Mouse (Mus musculus): ENCODE data around the gene Paf1. TPM values are rescaled to one million over a fixed set of nuclear protein-coding genes. Genes with fewer than 3 reads are reported as not detected.

Gene Paf1
- polyA plus RNA-seq (2012; rRNA removed): 84.1 and 97.0 TPM in 2 replicates

DNA sequence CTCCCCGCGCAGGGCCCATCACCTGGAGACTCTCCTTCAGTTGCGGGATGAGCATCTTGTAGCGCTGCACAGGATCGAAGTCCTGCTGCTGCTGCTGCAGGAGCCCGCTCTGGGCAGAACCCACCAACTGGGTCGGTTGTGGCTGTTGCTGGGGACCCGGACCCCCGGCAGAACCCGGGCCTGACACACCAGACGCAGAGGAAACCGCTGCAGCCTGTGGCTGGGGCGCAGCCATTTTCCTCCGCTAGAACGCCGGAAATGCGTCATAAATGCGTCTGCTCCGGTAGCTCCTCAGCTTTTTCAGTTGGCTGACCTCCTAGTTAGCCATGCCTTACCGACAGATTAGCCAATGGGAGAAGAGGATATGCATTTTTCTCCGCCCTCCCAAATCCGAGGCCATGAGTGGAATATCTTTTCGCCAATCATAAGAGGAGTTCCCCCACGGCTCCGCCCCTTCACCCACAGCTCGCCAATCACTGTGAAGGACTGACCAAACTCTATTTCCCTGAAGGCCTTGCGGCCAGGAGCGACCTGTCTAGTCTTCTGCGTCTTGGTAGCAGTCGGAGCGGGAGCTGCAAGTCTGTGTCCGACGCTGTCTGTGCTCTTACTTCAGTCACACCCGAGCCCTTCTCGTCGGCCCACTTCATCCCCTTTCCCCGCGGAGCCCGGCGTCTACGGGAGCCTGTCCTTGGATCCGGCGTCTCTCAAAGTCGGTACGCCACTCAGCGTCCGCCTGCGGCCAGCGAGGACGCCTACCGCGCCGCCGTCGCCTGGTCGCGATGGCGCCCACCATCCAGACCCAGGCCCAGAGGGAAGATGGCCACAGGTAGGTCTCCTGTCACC, at the start of gene Paf1, which contains the start of gene Med29:
Paf1 (plus strand) TSS at position 523 of the 843 bp plus-strand sequence.
Med29 (minus strand) TSS at position 280 of the 843 bp plus-strand sequence.
- Histone ChIP-seq H3K36me3 (ENCODE audit: control insufficient read depth, insufficient read depth, low read length) (no peaks in the 10 kb centered on the region), H3K4me1 (ENCODE audit: control insufficient read depth, insufficient read depth, low read length) (peaks cover 6% of the 10 kb centered on the region), H3K27ac (ENCODE audit: control insufficient read depth, insufficient read depth, low read depth, low read length) (peak within 1 kb of the TSS; percentile 79), H3K27me3 (ENCODE audit: control insufficient read depth, insufficient read depth, low read length) (no peaks in the 10 kb centered on the region), H3K4me3 (ENCODE audit: control insufficient read depth, low read depth, low read length) (peak within 1 kb of the TSS; percentile 95)
- TF ChIP-seq CTCF (IDR thresholded peaks at IDR 0.05; ENCODE audit: control insufficient read depth, insufficient read depth, insufficient replicate concordance, low read depth, low read length): peak; percentile 16; the same call in 1 of the 2 replicates
- peak; percentile 99 for TF ChIP-seq POLR2A (IDR thresholded peaks at IDR 0.05; ENCODE audit: control insufficient read depth, low read depth, low read length)

DNA sequence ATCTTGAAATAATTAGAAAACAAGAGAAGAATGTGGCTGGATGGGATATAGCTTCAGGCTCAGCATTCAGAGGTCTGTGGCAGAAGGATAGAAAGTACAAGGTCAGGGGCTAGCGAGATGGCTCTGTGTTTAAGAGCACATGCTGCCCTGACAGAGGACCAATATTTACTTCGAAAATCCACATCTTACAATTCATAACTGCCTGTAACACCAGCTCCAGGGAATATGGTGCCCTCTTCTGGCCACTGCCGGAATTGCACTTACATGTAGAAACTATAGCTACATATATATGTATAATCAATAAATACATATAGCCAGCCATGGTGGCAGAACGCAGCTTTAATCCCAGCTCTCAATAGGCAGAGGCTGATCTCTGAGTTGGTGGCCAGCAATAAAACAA, 48.1 kb upstream of the Paf1 start:
- Histone ChIP-seq H3K4me1 (ENCODE audit: control insufficient read depth, insufficient read depth, low read length) (peaks cover 13% of the 10 kb centered on the region), H3K4me3 (ENCODE audit: control insufficient read depth, low read depth, low read length) (no peak overlapping the region), H3K36me3 (ENCODE audit: control insufficient read depth, insufficient read depth, low read length) (no peaks in the 10 kb centered on the region), H3K27me3 (ENCODE audit: control insufficient read depth, insufficient read depth, low read length) (no peaks in the 10 kb centered on the region), H3K27ac (ENCODE audit: control insufficient read depth, insufficient read depth, low read depth, low read length) (peak overlapping the region; percentile 44; the same call in 1 of the 2 replicates)
- TF ChIP-seq POLR2A (IDR thresholded peaks at IDR 0.05; ENCODE audit: control insufficient read depth, low read depth, low read length): no peak
- TF ChIP-seq CTCF (IDR thresholded peaks at IDR 0.05; ENCODE audit: control insufficient read depth, insufficient read depth, insufficient replicate concordance, low read depth, low read length): peak; percentile 18; the same call in 1 of the 2 replicates

DNA sequence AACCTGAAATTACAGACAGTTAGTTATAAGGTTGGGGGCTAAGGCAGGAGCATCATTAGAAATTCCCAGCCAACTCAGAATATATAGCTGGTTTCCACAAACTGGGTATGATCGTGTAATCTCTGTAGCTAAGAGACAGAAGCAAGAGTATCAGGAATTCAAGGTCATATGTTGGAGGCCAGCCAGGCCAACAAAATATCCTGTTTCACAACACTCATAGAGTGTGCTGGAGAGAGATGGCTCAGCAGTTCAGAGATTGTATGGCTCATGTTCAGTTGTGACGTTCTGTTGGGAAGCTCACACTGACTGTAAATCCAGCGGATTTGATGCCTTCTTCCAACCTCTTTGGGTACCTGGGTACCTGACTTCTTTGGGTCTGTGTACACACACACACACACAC, 45.0 kb upstream of the Paf1 start:
- peaks cover 4% of the 10 kb centered on the region for H3K4me1 ChIP-seq (ENCODE audit: control insufficient read depth, insufficient read depth, low read length)
- H3K4me3 ChIP-seq (ENCODE audit: control insufficient read depth, low read depth, low read length): no peak overlapping the region
- no peaks in the 10 kb centered on the region for H3K27me3 ChIP-seq (ENCODE audit: control insufficient read depth, insufficient read depth, low read length)
- H3K27ac ChIP-seq (ENCODE audit: control insufficient read depth, insufficient read depth, low read depth, low read length): peak overlapping the region; percentile 71
- TF ChIP-seq POLR2A (IDR thresholded peaks at IDR 0.05; ENCODE audit: control insufficient read depth, low read depth, low read length): no peak
- TF ChIP-seq CTCF (IDR thresholded peaks at IDR 0.05; ENCODE audit: control insufficient read depth, insufficient read depth, insufficient replicate concordance, low read depth, low read length): no peak
- no peaks in the 10 kb centered on the region for H3K36me3 ChIP-seq (ENCODE audit: control insufficient read depth, insufficient read depth, low read length)

DNA sequence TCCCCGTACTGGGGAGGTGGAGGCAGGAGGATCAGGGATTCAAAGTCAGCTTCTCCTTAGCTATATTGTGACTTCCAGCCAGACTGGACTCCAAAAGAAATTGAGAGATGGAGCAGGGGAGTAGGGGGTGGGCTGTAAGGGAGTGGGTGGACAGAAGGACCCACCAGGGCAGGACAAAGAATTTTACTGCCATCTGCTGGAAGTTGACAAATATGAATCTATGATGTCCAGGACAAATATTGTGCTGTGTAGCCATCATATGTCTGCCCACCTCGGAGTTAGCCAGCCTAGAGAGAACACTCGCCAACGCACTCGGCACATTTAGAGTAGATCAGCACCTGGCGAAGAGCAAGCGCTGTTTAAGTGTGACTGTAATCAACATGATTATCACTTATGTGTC, 44.1 kb upstream of the Paf1 start:
- H3K27me3 ChIP-seq (ENCODE audit: control insufficient read depth, insufficient read depth, low read length): no peaks in the 10 kb centered on the region
- no peak for TF ChIP-seq CTCF (IDR thresholded peaks at IDR 0.05; ENCODE audit: control insufficient read depth, insufficient read depth, insufficient replicate concordance, low read depth, low read length)
- no peak overlapping the region for H3K27ac ChIP-seq (ENCODE audit: control insufficient read depth, insufficient read depth, low read depth, low read length)
- no peaks in the 10 kb centered on the region; the same call in 1 of the 2 replicates for H3K36me3 ChIP-seq (ENCODE audit: control insufficient read depth, insufficient read depth, low read length)
- H3K4me3 ChIP-seq (ENCODE audit: control insufficient read depth, low read depth, low read length): no peak overlapping the region
- H3K4me1 ChIP-seq (ENCODE audit: control insufficient read depth, insufficient read depth, low read length): peaks cover 4% of the 10 kb centered on the region

DNA sequence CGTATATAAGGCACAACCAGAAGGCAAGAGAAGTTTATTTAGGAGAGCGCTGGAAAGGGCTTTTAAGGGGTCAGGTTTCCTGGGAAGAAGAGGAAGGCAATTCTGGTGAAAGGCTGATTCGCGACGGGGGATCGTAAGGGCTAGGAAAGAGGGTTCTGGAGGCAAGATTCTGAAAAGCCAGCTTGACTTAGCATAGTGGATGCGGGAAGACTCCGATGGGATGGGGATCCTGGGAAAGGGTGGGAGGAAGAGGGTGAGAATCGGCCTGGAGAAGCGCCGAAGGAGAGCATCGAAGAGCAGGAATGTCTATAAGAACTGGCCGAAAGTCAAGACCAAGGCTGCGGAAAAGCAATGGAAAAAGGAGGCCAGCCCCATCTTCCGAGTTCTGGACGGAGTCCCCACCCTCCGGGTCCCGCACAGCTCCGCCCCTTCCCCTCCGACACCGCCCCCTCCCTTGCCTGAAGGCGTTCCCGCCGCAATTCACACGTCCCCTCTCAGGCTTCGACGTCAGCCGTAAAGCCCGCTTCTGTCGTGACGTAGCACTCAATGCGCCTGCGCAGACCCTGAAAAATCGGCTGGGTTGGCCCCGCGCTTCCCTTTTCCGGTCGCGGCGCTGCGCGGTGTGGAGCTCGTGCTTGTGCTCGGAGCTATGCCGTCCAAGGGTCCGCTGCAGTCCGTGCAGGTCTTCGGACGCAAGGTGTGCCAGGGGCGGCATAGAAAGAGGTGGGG, 42.4 kb upstream of the Paf1 start, which contains the start of gene Rps16:
Rps16 (plus strand) TSS at position 498 of the 729 bp plus-strand sequence.
- peaks cover 4% of the 10 kb centered on the region for H3K4me1 ChIP-seq (ENCODE audit: control insufficient read depth, insufficient read depth, low read length)
- peak within 1 kb of the TSS; percentile 87 for H3K27ac ChIP-seq (ENCODE audit: control insufficient read depth, insufficient read depth, low read depth, low read length)
- H3K4me3 ChIP-seq (ENCODE audit: control insufficient read depth, low read depth, low read length): peak within 1 kb of the TSS; percentile 94
- H3K27me3 ChIP-seq (ENCODE audit: control insufficient read depth, insufficient read depth, low read length): no peaks in the 10 kb centered on the region
- peak; percentile 74; the same call in 1 of the 2 replicates for TF ChIP-seq POLR2A (IDR thresholded peaks at IDR 0.05; ENCODE audit: control insufficient read depth, low read depth, low read length)
- TF ChIP-seq CTCF (IDR thresholded peaks at IDR 0.05; ENCODE audit: control insufficient read depth, insufficient read depth, insufficient replicate concordance, low read depth, low read length): peak; percentile 10; the same call in 1 of the 2 replicates
- H3K36me3 ChIP-seq (ENCODE audit: control insufficient read depth, insufficient read depth, low read length): no peaks in the 10 kb centered on the region; the same call in 1 of the 2 replicates

DNA sequence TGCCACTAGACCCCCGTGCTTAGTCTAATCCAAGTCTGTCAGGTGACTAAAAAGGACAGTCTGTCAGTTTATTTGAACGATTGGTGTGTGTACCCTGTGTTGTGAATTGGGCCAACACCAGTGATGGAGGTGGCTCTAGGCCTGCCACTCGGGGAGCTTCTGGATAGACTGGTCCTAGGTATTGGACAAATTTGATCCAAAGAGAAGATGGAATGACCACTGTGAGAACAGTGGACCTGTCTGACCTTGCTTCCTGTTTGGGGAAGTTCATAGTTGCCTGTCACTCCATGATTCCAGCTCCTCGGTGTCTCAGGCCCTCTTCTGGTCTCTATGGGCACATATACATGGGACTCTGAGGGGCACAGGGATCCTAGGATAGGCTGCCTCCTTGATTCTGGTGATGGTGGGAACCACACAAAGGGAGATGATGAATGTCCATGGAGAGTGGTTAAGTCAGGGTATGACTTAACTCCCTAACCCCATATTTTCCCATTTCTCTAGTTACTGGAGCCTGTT, 41.0 kb upstream of the Paf1 start:
- Histone ChIP-seq H3K27ac (ENCODE audit: control insufficient read depth, insufficient read depth, low read depth, low read length) (no peak overlapping the region), H3K27me3 (ENCODE audit: control insufficient read depth, insufficient read depth, low read length) (no peaks in the 10 kb centered on the region)

More for the DNA sequence above, 41.0 kb upstream of the Paf1 start:
- TF ChIP-seq CTCF (IDR thresholded peaks at IDR 0.05; ENCODE audit: control insufficient read depth, insufficient read depth, insufficient replicate concordance, low read depth, low read length): no peak
- TF ChIP-seq POLR2A (IDR thresholded peaks at IDR 0.05; ENCODE audit: control insufficient read depth, low read depth, low read length): no peak
- Histone ChIP-seq H3K4me3 (ENCODE audit: control insufficient read depth, low read depth, low read length) (no peak overlapping the region), H3K4me1 (ENCODE audit: control insufficient read depth, insufficient read depth, low read length) (peaks cover 4% of the 10 kb centered on the region), H3K36me3 (ENCODE audit: control insufficient read depth, insufficient read depth, low read length) (no peaks in the 10 kb centered on the region; the same call in 1 of the 2 replicates)
